Mouse (Mus musculus) liver, embryonic 16.5 days (tissue): ENCODE measurements at regions not wholly inside any gene's neighbourhood (a gene's known extent, or its start where the extent isn't known, plus 50 kb on each side); places are given as distances from the start of the nearest gene placed in this dataset.

Experiments
- ATAC-seq: fragments of 200-750 bp; cut with Nextera tagmentation; 2 replicates; pipeline ENCODE4 v1.8.0; 2017; ENCODE audit warnings: low read depth, mild to moderate bottlenecking, moderate number of reproducible peaks, moderate library complexity
- H3K27ac ChIP-seq: fragments of 300-500 bp; sonication (generic); 2 replicates; pipeline ENCODE4 v1.5.1; 2014; ENCODE audit warnings: mild to moderate bottlenecking, low read length
- H3K27me3 ChIP-seq: fragments of 300-500 bp; sonication (generic); 2 replicates; pipeline ENCODE4 v1.6.1; 2014; ENCODE audit warnings: low read depth, low read length, mixed read lengths; ENCODE audit not compliant: control insufficient read depth, insufficient read depth
- H3K36me3 ChIP-seq: fragments of 300-500 bp; sonication (generic); 2 replicates; pipeline ENCODE4 v1.6.1; 2014; ENCODE audit warnings: mild to moderate bottlenecking; ENCODE audit not compliant: control insufficient read depth, insufficient read depth
- H3K4me1 ChIP-seq: fragments of 300-500 bp; sonication (generic); 2 replicates; pipeline ENCODE4 v1.6.1; 2014; ENCODE audit warnings: low read depth, low read length, mixed read lengths; ENCODE audit not compliant: control insufficient read depth
- H3K4me2 ChIP-seq: fragments of 300-500 bp; sonication (generic); 2 replicates; pipeline ENCODE4 v1.6.1; 2014; ENCODE audit warnings: low read depth, low read length, mixed read lengths
- H3K4me3 ChIP-seq: fragments of 300-500 bp; sonication (generic); 2 replicates; pipeline ENCODE4 v1.5.1; 2014; ENCODE audit warnings: low read depth, mild to moderate bottlenecking, low read length
- H3K9ac ChIP-seq: fragments of 300-500 bp; sonication (generic); 2 replicates; pipeline ENCODE4 v1.6.1; 2014; ENCODE audit warnings: low read depth, low read length
- H3K9me3 ChIP-seq: fragments of 300-500 bp; sonication (generic); replicated peaks from 2 replicates; pipeline ENCODE4 v1.6.1; 2016; ENCODE audit warnings: low read length; ENCODE audit not compliant: control insufficient read depth
- whole genome bisulfite sequencing: fragments of 180-500 bp; shearing (Covaris S2); extraction: QIAGEN DNeasy Blood & Tissue Kit; methylation state at CpG from one replicate; pipeline ENCODE4 v1.1.7; 2014; ENCODE audit not compliant: insufficient replicate concordance; 5-methylcytosine and 5-hydroxymethylcytosine counted together

GRCm38 (mm10) chr13:112037731-112038380, 229.1 kb upstream of the Map3k1 start:
- no peaks in the 10 kb centered on the region for H3K9me3 ChIP-seq
- peaks cover 4% of the 10 kb centered on the region; the same call in 1 of the 2 replicates for H3K27me3 ChIP-seq
- no peaks in the 10 kb centered on the region for H3K36me3 ChIP-seq
- WGBS = 63% methylated on average over 8 of the region's 8 CpGs
- H3K27ac ChIP-seq = no peak overlapping the region
- no peak for ATAC-seq
- H3K4me3 ChIP-seq = no peak overlapping the region
- H3K9ac ChIP-seq = no peak overlapping the region
- no peak overlapping the region for H3K4me2 ChIP-seq
- peaks cover 3% of the 10 kb centered on the region; the same call in 1 of the 2 replicates for H3K4me1 ChIP-seq

DNA sequence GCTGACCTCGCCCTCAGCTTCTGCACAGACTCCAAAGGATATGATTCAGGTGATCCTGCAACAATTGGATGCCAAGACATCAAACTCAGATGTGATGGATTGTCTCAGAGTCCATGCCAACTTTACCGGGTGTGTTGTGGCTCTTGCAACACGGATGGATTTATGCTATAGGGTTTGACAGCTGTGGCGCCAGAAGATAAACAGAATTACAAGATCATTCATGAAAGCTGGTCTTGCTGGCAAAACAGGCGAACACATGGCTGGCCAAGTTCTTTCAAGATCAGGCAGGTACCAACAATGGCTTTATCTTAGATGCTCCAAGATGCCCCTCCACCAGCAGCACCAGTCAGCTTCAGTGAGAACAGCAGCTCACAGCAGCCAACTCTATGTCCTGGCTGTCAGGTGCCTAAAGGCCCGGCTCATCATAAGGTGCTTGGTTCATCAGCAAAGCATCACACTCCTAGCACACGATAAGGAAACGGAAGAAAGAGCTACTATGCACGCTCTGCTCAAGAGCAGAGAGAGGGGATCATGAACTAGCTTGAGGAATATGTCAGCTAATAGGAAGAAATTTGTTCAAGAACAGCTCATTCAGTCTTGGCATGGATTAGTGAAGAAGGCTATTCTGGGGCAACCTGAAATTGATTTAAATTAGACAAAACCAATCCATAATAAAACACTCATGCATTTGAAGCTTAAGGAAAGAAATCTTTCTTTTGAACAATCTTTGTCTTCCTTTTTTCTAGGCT, 229.9 kb upstream of the Map3k1 start:
- Histone ChIP-seq H3K4me2 (no peak overlapping the region), H3K9ac (no peak overlapping the region), H3K4me1 (peaks cover 11% of the 10 kb centered on the region), H3K36me3 (no peaks in the 10 kb centered on the region), H3K27ac (no peak overlapping the region), H3K27me3 (peaks cover 4% of the 10 kb centered on the region; the same call in 1 of the 2 replicates), H3K9me3 (no peaks in the 10 kb centered on the region), H3K4me3 (no peak overlapping the region)
- ATAC-seq = no peak
- WGBS = 76% methylated on average over 9 of the region's 9 CpGs

GRCm38 (mm10) chr13:112039422-112040145, 230.8 kb upstream of the Map3k1 start:
- no peak for ATAC-seq
- no peak overlapping the region for H3K9ac ChIP-seq
- peaks cover 4% of the 10 kb centered on the region; the same call in 1 of the 2 replicates for H3K27me3 ChIP-seq
- WGBS = 67% methylated on average over 7 of the region's 7 CpGs
- H3K4me2 ChIP-seq = no peak overlapping the region
- H3K36me3 ChIP-seq = no peaks in the 10 kb centered on the region
- H3K27ac ChIP-seq = no peak overlapping the region
- no peak overlapping the region for H3K4me3 ChIP-seq
- peaks cover 19% of the 10 kb centered on the region for H3K4me1 ChIP-seq
- no peaks in the 10 kb centered on the region for H3K9me3 ChIP-seq

DNA sequence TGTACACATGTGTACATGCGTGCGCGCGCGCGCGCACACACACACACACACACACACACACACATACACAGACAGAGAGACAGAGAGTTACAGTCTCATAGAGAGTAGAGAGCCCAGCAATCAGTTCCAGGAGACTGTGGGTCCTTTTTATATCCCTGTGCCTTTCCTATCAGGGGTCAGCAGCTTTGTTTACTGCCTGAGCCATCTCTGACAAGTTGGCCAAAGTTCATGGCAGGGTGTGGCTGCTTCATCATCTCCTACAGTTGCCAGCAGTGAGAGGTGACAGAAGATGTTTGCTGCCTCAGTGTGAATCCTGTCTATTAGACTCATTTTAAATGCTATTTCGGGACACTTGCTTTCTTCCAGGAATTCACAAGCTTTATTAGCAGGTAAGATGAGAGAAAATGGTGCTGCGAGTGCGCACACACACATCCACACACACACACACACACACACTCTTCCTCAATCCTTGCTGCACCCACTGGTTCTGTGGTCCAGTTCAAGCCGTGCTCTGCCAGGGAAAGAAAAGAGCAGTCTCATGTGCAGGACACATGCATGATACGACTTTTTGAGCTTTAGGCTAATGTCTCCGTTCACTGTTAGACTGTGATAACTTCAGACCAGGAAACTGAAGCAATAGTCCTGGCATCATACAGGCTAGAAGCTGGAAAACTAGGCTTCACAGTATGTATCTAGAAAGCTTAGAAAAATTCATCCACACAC, 234.9 kb upstream of the Map3k1 start:
- Histone ChIP-seq H3K36me3 (no peaks in the 10 kb centered on the region), H3K4me3 (no peak overlapping the region), H3K4me2 (peak overlapping the region; percentile 21), H3K9ac (peak overlapping the region; percentile 24), H3K4me1 (peaks cover 51% of the 10 kb centered on the region), H3K27ac (peak overlapping the region; percentile 81), H3K9me3 (no peaks in the 10 kb centered on the region), H3K27me3 (no peaks in the 10 kb centered on the region)
- ATAC-seq = peak; percentile 83
- WGBS = 84% methylated on average over 13 of the region's 13 CpGs

DNA sequence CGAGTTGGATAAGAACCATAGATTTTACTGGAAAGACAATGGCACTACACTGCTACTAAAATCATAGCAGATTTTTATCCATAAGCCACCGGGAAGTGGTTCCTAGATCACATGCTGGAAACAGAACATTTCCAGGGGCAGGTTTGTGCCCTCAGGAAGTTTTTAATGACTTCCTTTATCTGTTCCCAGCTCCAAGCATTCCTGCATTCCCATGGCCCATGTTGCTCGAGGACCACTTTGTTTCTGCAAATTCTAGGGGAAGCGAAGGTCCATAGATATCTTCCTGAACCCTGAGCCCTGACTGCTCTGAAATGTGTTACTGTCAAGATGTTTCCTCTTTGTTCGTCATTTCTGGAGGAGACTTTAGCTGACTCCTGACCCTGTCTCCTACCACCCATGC, 235.6 kb upstream of the Map3k1 start:
- no peaks in the 10 kb centered on the region for H3K27me3 ChIP-seq
- no peak overlapping the region for H3K4me2 ChIP-seq
- H3K36me3 ChIP-seq = no peaks in the 10 kb centered on the region
- WGBS = 54% methylated on average over 5 of the region's 5 CpGs
- no peaks in the 10 kb centered on the region for H3K9me3 ChIP-seq
- peak overlapping the region; percentile 81 for H3K27ac ChIP-seq
- ATAC-seq = no peak
- H3K9ac ChIP-seq = peak overlapping the region; percentile 24; the same call in 1 of the 2 replicates
- no peak overlapping the region for H3K4me3 ChIP-seq
- peaks cover 51% of the 10 kb centered on the region for H3K4me1 ChIP-seq

GRCm38 (mm10) chr13:112046247-112047211, 237.7 kb upstream of the Map3k1 start:
- ATAC-seq = peak; percentile 87
- 58% methylated on average over 15 of the region's 15 CpGs for WGBS
- Histone ChIP-seq H3K9me3 (no peaks in the 10 kb centered on the region), H3K4me1 (peaks cover 51% of the 10 kb centered on the region), H3K36me3 (no peaks in the 10 kb centered on the region), H3K4me2 (peak overlapping the region; percentile 71), H3K27ac (peak overlapping the region; percentile 90), H3K27me3 (no peaks in the 10 kb centered on the region), H3K9ac (peak overlapping the region; percentile 58), H3K4me3 (peak overlapping the region; percentile 49)

- WGBS = 29% methylated on average over 3 of the region's 3 CpGs
- peak overlapping the region; percentile 44 for H3K9ac ChIP-seq
These were observed 238.6 kb upstream of the Map3k1 start for GRCm38 (mm10) chr13:112047408-112047807.

DNA sequence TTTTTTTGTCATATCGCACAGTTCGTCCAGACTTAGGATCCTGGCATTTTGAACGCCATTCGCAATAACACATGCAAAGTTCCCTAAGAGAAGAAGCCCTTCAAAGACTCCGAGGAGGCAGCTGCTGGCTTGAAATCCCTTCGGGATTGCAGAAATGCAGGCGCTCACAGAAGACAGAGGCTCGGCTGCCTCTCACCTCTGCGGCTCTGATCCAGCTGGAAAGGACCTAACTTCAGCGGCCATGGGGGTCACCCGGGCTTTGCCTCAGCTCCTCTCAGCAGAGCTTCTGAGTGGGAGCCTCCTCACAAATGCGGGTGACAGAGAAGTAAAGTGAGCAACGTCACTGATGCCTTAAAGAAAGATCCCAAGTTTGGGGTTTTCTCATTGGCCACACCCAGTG, 239.1 kb upstream of the Map3k1 start:
- no peak for ATAC-seq
- Histone ChIP-seq H3K4me1 (peaks cover 48% of the 10 kb centered on the region), H3K27ac (0 out of 2 replicates have a peak overlapping the region, but pooled peaks have one; percentile 22), H3K4me2 (no peak overlapping the region; the same call in 1 of the 2 replicates), H3K27me3 (no peaks in the 10 kb centered on the region), H3K4me3 (no peak overlapping the region), H3K9me3 (no peaks in the 10 kb centered on the region), H3K9ac (no peak overlapping the region), H3K36me3 (no peaks in the 10 kb centered on the region)
- 72% methylated on average over 13 of the region's 13 CpGs for WGBS

More at GRCm38 (mm10) chr13:112047408-112047807, 238.6 kb upstream of the Map3k1 start:
- H3K27me3 ChIP-seq = no peaks in the 10 kb centered on the region
- H3K4me1 ChIP-seq = peaks cover 51% of the 10 kb centered on the region
- peak overlapping the region; percentile 71; the same call in 1 of the 2 replicates for H3K4me2 ChIP-seq
- H3K9me3 ChIP-seq = no peaks in the 10 kb centered on the region
- H3K36me3 ChIP-seq = no peaks in the 10 kb centered on the region
- peak overlapping the region; percentile 60; the same call in 1 of the 2 replicates for H3K27ac ChIP-seq
- no peak overlapping the region for H3K4me3 ChIP-seq
- no peak for ATAC-seq
